Mouse (Mus musculus) large intestine, adult 2 months (tissue): ENCODE measurements around the gene Vmn2r83. TPM values are rescaled to one million over a fixed set of nuclear protein-coding genes. Genes with fewer than 3 reads are reported as not detected.
"Not testable (repeated sequence)": the region's sequence is repeated elsewhere in the genome, so short reads cannot be mapped to it uniquely, and the experiment has no call there.

Experiments used
- DNase-seq: peaks from one replicate; pipeline ENCODE4 v3.0.0-alpha.2; 2012; ENCODE audit warnings: low read depth, low spot score
- WGBS: fragments of 180-500 bp; shearing (Covaris S2); methylation state at CpG from one replicate; pipeline ENCODE4 v1.1.7; 2018; 5-methylcytosine and 5-hydroxymethylcytosine counted together
- polyA plus RNA-seq: library from polyadenylated mRNA; depleted of rRNA; stranded (reverse); fragments of >200 nt; gene quantifications from 2 replicates; pipeline ENCODE4 v1.2.3, GENCODE M21; 2012; rRNA removed

Gene Vmn2r83
- not detected in 2 replicates for polyA plus RNA-seq

- no peak for DNase-seq
Measured at GRCm38 (mm10) chr10:79468431-79468830, at the start of gene Vmn2r83. Gene Vmn2r83 (plus strand): TSS chr10:79468731.

- 85% methylated on average over 23 of the region's 23 CpGs for WGBS
Measured at GRCm38 (mm10) chr10:79435141-79435820, 33.2 kb upstream of the Vmn2r83 start.

GRCm38 (mm10) chr10:79495886-79496285, 27.4 kb downstream of the Vmn2r83 start:
- WGBS: 48% methylated on average over 3 of the region's 3 CpGs
- no peak for DNase-seq

More at GRCm38 (mm10) chr10:79435141-79435820, 33.2 kb upstream of the Vmn2r83 start:
- DNase-seq: not testable (repeated sequence)

GRCm38 (mm10) chr10:79496701-79497288, 28.3 kb downstream of the Vmn2r83 start:
- WGBS: 30% methylated on average over 2 of the region's 2 CpGs
- no peak for DNase-seq

GRCm38 (mm10) chr10:79502830-79503644, 34.5 kb downstream of the Vmn2r83 start:
- WGBS: 32% methylated on average over 6 of the region's 6 CpGs
- no peak for DNase-seq

- DNase-seq: no peak
- 46% methylated on average over 2 of the region's 2 CpGs for WGBS
Measured at GRCm38 (mm10) chr10:79506709-79507108, 38.2 kb downstream of the Vmn2r83 start.

- no peak for DNase-seq
- 96% methylated on average over 1 of the region's 1 CpGs for WGBS
Measured at GRCm38 (mm10) chr10:79524433-79524832, 55.9 kb downstream of the Vmn2r83 start.

- no peak for DNase-seq
- 93% methylated on average over 8 of the region's 8 CpGs for WGBS
Measured at GRCm38 (mm10) chr10:79525456-79526325, 57.2 kb downstream of the Vmn2r83 start.

- DNase-seq: no peak
- WGBS: 83% methylated on average over 12 of the region's 12 CpGs
Measured at GRCm38 (mm10) chr10:79526661-79527452, 58.3 kb downstream of the Vmn2r83 start.

- DNase-seq: no peak
- WGBS: 83% methylated on average over 6 of the region's 6 CpGs
Measured at GRCm38 (mm10) chr10:79527453-79527845, 58.9 kb downstream of the Vmn2r83 start.

GRCm38 (mm10) chr10:79528081-79528480, 59.5 kb downstream of the Vmn2r83 start:
- 91% methylated on average over 3 of the region's 3 CpGs for WGBS
- DNase-seq: no peak

- WGBS: 84% methylated on average over 8 of the region's 8 CpGs
- DNase-seq: no peak
Measured at GRCm38 (mm10) chr10:79530241-79530640, 61.7 kb downstream of the Vmn2r83 start.

- DNase-seq: no peak
- WGBS: 96% methylated on average over 13 of the region's 13 CpGs
Measured at GRCm38 (mm10) chr10:79530721-79531120, 62.2 kb downstream of the Vmn2r83 start.

- WGBS: 28% methylated on average over 3 of the region's 3 CpGs
- no peak for DNase-seq
Measured at GRCm38 (mm10) chr10:79531593-79531992, 63.1 kb downstream of the Vmn2r83 start.

GRCm38 (mm10) chr10:79532678-79533077, 64.1 kb downstream of the Vmn2r83 start:
- WGBS: 18% methylated on average over 3 of the region's 3 CpGs
- DNase-seq: no peak

- peak; percentile 89 for DNase-seq
- under 1% methylated on average over 52 of the region's 52 CpGs for WGBS
Measured at GRCm38 (mm10) chr10:79533126-79533911, 64.8 kb downstream of the Vmn2r83 start, which contains the start of gene Plpp2. Gene Plpp2 (minus strand): TSS chr10:79533796.

- 90% methylated on average over 2 of the region's 2 CpGs for WGBS
- no peak for DNase-seq
Measured at GRCm38 (mm10) chr10:79534426-79534825, 65.9 kb downstream of the Vmn2r83 start.

- DNase-seq: no peak
- WGBS: 63% methylated on average over 1 of the region's 1 CpGs
Measured at GRCm38 (mm10) chr10:79535431-79535830, 66.9 kb downstream of the Vmn2r83 start.
